Mouse (Mus musculus) forebrain, embryonic 10.5 days (tissue): Measurements from ENCODE around the gene Espl1. TPM values are rescaled to one million over a fixed set of nuclear protein-coding genes. Genes with fewer than 3 reads are reported as not detected.

ENCODE experiments used
- DNase-seq: peaks from one replicate; pipeline ENCODE4 v3.0.0-alpha.2; 2017; ENCODE audit warnings: low spot score; ENCODE audit errors: extremely low spot score
- H3K27ac ChIP-seq: fragments of 300-500 bp; sonication (generic); 2 replicates; pipeline ENCODE4 v1.5.1; 2016; ENCODE audit warnings: mild to moderate bottlenecking
- H3K27me3 ChIP-seq: fragments of 300-500 bp; sonication (generic); 2 replicates; pipeline ENCODE4 v1.6.1; 2016; ENCODE audit warnings: mild to moderate bottlenecking; ENCODE audit not compliant: poor library complexity, severe bottlenecking
- H3K36me3 ChIP-seq: fragments of 300-500 bp; sonication (generic); replicated peaks from 2 replicates; pipeline ENCODE4 v1.6.1; 2016; ENCODE audit warnings: mild to moderate bottlenecking, moderate library complexity
- H3K4me1 ChIP-seq: fragments of 300-500 bp; sonication (generic); 2 replicates; pipeline ENCODE4 v1.6.1; 2016
- H3K4me3 ChIP-seq: fragments of 300-500 bp; sonication (generic); 2 replicates; pipeline ENCODE4 v1.5.1; 2016; ENCODE audit warnings: mild to moderate bottlenecking, moderate library complexity
- H3K9me3 ChIP-seq: fragments of 300-500 bp; sonication (generic); 2 replicates; pipeline ENCODE4 v1.6.1; 2016; ENCODE audit warnings: mild to moderate bottlenecking, moderate library complexity
- WGBS: fragments of 180-500 bp; shearing (Covaris S2); methylation state at CpG from one replicate; pipeline ENCODE4 v1.1.7; 2016; 5-methylcytosine and 5-hydroxymethylcytosine counted together
- polyA plus RNA-seq: library from polyadenylated mRNA; unstranded; fragments of >200 nt; fragmentation: Nextera tagmentation; extraction: Ambion mirVana; gene quantifications from 2 replicates; pipeline ENCODE4 v1.2.1, GENCODE M21; 2016

The Espl1 gene
- polyA plus RNA-seq, 1 experiment from 2014 or later: 59.9 TPM

DNA sequence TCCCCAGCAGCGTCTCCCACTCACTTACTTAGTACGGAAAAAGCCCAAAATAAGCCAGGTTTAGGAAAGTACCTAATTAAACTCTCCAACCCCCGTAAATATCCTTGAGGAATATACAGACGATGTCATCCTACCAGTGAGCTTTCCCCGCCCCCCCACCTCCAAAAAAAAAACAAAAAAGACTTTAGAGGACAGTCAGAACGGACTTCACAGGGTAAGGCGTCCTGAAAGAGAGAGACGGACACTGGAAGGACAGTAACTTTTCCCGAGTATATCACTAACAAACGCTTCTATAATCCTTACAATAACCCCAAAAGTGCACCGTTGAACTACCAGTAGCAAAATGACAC lies 54.9 kb downstream of the Espl1 start:
- no peak for DNase-seq
- peak overlapping the region; percentile 92 for H3K27ac ChIP-seq
- no peaks in the 10 kb centered on the region for H3K9me3 ChIP-seq
- peak overlapping the region; percentile 91 for H3K4me3 ChIP-seq
- WGBS: 11% methylated on average over 11 of the region's 11 CpGs
- H3K27me3 ChIP-seq: peaks cover under 1% of the 10 kb centered on the region; the same call in 1 of the 2 replicates
- H3K4me1 ChIP-seq: peaks cover 31% of the 10 kb centered on the region
- H3K36me3 ChIP-seq: peaks cover 24% of the 10 kb centered on the region

DNA sequence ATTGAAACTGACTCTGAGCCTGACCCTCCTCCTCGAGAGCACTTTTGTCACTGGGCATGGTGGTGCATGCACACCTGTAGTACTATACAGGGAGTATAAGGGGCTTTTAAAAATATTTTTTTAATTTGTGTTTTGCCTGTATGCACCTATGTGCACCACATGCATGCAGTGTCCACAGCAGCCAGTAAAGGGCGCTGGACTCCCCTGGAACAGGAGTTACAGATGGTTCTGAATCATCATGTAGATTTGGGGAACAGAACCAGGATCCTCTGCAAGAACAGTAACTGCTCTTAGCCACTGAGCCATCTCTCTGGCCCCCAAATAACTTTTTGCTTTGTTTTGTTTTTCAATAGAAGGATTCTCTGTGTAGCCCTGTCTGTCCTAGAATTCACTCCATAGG lies 56.1 kb downstream of the Espl1 start:
- peaks cover 12% of the 10 kb centered on the region for H3K36me3 ChIP-seq
- H3K27ac ChIP-seq: no peak overlapping the region
- H3K27me3 ChIP-seq: peaks cover 13% of the 10 kb centered on the region
- WGBS: 51% methylated on average over 2 of the region's 2 CpGs
- H3K4me3 ChIP-seq: no peak overlapping the region
- H3K4me1 ChIP-seq: peaks cover 44% of the 10 kb centered on the region
- DNase-seq: no peak
- H3K9me3 ChIP-seq: no peaks in the 10 kb centered on the region

DNA sequence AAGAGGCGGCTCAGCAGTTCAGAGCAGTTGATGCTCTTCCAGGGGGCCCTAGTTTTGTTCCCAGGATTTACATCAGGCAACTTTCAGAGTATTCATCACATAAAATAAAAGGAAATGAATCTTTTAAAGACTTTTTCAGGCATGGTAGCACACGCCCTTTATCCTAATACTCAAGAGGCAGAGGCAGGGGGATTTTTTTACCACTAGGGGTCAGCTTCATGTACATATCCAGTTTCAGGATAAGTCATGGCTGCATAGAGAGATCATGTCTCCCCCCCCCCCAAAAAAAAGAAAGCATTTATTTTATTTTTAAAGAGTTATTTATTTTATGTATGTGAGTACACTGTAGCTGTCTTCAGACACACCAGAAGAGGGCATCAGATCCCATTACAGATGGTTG lies 57.9 kb downstream of the Espl1 start:
- peaks cover 32% of the 10 kb centered on the region for H3K27me3 ChIP-seq
- no peak overlapping the region for H3K27ac ChIP-seq
- 82% methylated on average over 2 of the region's 2 CpGs for WGBS
- peaks cover 62% of the 10 kb centered on the region for H3K4me1 ChIP-seq
- no peaks in the 10 kb centered on the region for H3K36me3 ChIP-seq
- H3K4me3 ChIP-seq: no peak overlapping the region
- DNase-seq: no peak
- no peaks in the 10 kb centered on the region for H3K9me3 ChIP-seq

DNA sequence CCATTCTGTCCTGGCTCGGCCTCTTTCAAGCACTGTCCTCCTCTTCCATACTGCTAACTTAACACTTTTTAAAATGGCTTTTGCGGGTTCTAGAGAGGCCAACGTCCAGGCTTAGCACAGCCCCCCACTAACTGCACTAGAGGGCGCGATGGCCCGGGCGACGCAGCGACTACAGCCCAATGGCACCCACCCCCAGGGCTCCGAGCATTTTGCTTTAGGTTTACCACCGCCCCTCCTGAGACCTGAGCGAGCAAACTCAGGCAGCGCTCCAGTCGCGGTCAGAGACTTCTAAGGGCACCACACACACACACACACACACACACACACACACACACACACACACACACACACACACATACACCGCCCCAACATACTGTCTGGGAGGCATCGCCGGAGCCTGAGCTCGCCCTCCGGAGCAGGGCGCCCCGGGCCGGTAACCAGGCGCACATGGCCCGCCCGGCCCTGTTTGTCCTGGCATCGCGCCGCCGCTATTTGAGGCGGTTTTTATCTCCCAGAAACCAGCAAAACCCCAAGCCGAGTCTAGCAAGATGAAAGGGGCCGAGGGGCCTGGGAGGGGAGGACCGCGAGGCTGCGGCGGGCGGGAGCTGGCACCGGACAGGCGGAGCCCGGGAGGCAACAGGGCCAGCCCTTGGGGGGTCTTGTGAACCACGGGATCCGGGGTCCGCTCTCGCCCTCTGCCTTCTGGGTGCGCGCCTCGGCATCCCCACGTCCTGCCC lies 59.2 kb downstream of the Espl1 start:
- DNase-seq: no peak
- Histone ChIP-seq H3K4me1 (peaks cover 59% of the 10 kb centered on the region), H3K36me3 (no peaks in the 10 kb centered on the region), H3K27me3 (peaks cover 45% of the 10 kb centered on the region), H3K9me3 (no peaks in the 10 kb centered on the region), H3K4me3 (peak overlapping the region; percentile 58), H3K27ac (peak overlapping the region; percentile 95)
- WGBS: 0% methylated on average over 48 of the region's 49 CpGs

DNA sequence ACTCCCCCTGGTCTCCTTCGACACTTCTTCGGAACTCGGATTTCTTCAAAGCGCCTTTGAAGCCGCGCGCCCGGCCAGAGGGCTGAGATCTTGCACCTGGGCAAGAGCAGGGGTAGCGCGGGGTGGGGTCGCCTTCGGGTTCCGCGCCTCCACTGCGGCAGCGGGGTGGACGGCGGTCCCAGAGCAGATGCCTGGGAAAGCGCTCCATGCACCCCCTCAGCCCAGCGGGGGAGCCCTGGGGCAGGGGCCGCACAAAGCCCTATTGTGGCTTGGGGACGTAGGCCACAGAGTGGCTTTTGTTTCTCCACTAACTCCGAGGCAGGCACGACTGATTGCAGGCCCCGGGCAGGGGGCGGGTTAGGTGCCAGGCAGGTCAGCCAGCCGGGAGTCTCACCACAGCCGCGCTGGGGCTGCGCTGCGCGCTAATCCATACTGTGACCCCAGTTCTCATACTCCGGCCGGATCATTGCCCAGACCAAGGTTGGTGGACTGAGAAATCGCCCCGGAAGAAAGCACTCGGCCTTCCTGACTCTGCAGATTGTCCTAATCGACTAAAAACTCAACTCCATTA lies 59.9 kb downstream of the Espl1 start:
- peak overlapping the region; percentile 58 for H3K4me3 ChIP-seq
- H3K27me3 ChIP-seq: peaks cover 46% of the 10 kb centered on the region
- H3K9me3 ChIP-seq: no peaks in the 10 kb centered on the region
- no peaks in the 10 kb centered on the region for H3K36me3 ChIP-seq
- peaks cover 57% of the 10 kb centered on the region for H3K4me1 ChIP-seq
- peak overlapping the region; percentile 95 for H3K27ac ChIP-seq
- DNase-seq: peak; percentile 85
- under 1% methylated on average over 38 of the region's 38 CpGs for WGBS

GRCm38 (mm10) chr15:102356501-102357325 lies 60.6 kb downstream of the Espl1 start:
- WGBS: 14% methylated on average over 16 of the region's 16 CpGs
- H3K9me3 ChIP-seq: no peaks in the 10 kb centered on the region
- peaks cover 46% of the 10 kb centered on the region for H3K27me3 ChIP-seq
- peak overlapping the region; percentile 58 for H3K4me3 ChIP-seq
- DNase-seq: no peak
- peak overlapping the region; percentile 95 for H3K27ac ChIP-seq
- peaks cover 52% of the 10 kb centered on the region for H3K4me1 ChIP-seq
- H3K36me3 ChIP-seq: no peaks in the 10 kb centered on the region

- H3K4me1 ChIP-seq: peaks cover 63% of the 10 kb centered on the region
Observed at GRCm38 (mm10) chr15:102358126-102358525, 62.1 kb downstream of the Espl1 start.

DNA sequence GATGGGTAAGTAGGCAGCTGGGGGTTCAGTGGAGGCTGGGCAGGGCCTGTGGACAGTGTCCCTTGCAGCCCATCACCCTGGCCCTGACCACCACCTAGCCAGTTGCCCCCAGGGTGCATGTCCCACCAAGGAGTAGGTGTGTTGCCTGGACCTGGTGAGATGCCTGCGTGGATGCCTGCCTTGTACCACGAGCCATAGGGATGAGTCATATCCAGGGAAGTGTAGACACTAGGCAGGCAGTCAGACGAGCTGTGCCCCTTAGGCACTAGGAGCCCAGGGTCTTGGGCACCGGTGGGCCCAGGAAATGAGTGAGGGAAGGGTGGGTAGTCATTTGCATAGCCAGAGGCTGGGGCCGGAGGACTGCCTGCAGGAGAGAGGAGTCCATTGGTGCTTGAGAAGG lies 62.8 kb downstream of the Espl1 start:
- Histone ChIP-seq H3K4me1 (peaks cover 63% of the 10 kb centered on the region), H3K4me3 (peak overlapping the region; percentile 44), H3K36me3 (no peaks in the 10 kb centered on the region), H3K9me3 (no peaks in the 10 kb centered on the region), H3K27ac (peak overlapping the region; percentile 70), H3K27me3 (peaks cover 67% of the 10 kb centered on the region)
- 26% methylated on average over 5 of the region's 5 CpGs for WGBS
- DNase-seq: no peak

More at GRCm38 (mm10) chr15:102358126-102358525, 62.1 kb downstream of the Espl1 start:
- Histone ChIP-seq H3K4me3 (peak overlapping the region; percentile 44), H3K27me3 (peaks cover 60% of the 10 kb centered on the region), H3K27ac (peak overlapping the region; percentile 70), H3K9me3 (no peaks in the 10 kb centered on the region), H3K36me3 (no peaks in the 10 kb centered on the region)
- WGBS: 2% methylated on average over 25 of the region's 25 CpGs
- no peak for DNase-seq

DNA sequence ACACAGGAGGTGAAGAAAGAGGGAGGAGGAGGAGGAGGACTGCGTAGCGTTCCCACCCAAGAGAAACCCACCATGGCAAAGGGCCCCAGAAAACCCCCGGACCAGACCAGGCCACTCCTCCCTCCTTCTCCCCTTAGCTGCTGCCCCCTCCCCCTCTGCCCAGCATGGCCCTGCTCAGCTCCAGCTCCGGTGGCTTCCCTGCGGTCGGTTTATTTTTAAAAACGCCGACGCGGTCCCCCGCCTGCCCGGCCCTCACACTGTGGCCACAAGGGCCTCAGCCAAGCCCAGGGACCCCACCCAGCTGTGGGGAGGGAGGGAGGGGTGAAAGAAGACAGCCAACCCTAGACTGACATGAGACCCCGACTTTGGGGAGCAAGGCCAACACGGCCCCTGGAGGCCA lies 66.6 kb downstream of the Espl1 start:
- 12% methylated on average over 14 of the region's 14 CpGs for whole genome bisulfite sequencing
- Histone ChIP-seq H3K4me3 (peak overlapping the region; percentile 34), H3K27me3 (peaks cover 87% of the 10 kb centered on the region), H3K9me3 (no peaks in the 10 kb centered on the region), H3K4me1 (peaks cover 52% of the 10 kb centered on the region), H3K36me3 (no peaks in the 10 kb centered on the region), H3K27ac (peak overlapping the region; percentile 81)
- DNase-seq: no peak

DNA sequence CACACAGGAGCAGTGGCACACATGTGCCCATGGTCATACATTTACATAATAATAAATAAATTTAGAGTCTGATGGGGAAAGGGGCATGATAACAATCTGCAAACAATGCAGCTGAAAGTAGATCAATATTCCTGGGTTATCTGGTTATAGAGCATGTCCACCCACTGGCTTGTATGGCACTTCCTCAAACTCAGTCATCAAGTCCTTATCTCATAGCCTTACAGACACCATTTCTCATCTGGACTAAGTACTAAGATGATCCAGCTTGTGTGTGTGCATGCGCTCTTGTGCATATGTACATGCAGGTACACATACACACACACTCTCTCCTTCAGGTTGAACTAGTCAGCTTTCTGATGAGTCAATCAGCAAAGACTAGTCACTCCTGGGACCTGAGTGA lies 68.6 kb downstream of the Espl1 start:
- Histone ChIP-seq H3K4me1 (peaks cover 32% of the 10 kb centered on the region), H3K27ac (no peak overlapping the region), H3K9me3 (no peaks in the 10 kb centered on the region), H3K4me3 (no peak overlapping the region), H3K36me3 (no peaks in the 10 kb centered on the region), H3K27me3 (peaks cover 82% of the 10 kb centered on the region)
- WGBS: 94% methylated on average over 1 of the region's 1 CpGs
- no peak for DNase-seq

GRCm38 (mm10) chr15:102366238-102366637 lies 70.2 kb downstream of the Espl1 start:
- no peak for DNase-seq
- WGBS: 4% methylated on average over 7 of the region's 7 CpGs
- Histone ChIP-seq H3K27me3 (peaks cover 90% of the 10 kb centered on the region), H3K4me1 (peaks cover 47% of the 10 kb centered on the region), H3K36me3 (no peaks in the 10 kb centered on the region), H3K9me3 (no peaks in the 10 kb centered on the region), H3K27ac (peak overlapping the region; percentile 68; the same call in 1 of the 2 replicates), H3K4me3 (peak overlapping the region; percentile 45)

DNA sequence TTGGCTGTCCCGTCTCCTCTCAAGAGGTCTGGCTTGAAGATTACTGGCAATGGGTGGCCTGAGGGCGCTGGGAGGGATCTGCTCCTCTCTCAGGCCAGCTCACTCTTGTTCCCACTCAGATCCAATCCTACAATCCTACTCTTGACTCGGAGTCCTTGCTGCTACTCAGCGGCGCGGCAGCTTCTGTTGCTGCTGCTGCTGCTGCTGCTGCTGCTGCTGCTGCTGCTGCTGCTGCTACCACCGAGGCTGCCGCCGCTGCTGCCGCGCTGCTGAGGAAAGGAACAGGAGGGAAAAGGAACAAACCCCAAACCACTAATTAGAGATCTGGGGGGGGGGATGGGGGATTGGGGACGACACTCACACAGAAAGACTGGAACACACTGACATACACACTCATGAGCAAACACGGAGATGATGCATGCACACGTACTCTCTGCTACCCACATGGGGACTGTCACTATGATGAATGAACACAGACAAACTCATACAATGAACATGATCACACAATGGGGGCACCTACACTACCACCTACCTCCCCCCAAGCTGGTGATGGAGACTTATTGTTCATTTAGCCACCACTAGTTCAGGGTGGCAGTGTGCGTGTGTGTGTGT lies 70.8 kb downstream of the Espl1 start, which contains the start of gene Sp7:
Sp7 (minus strand) TSS at position 450 of the 612 bp plus-strand sequence.
- H3K27ac ChIP-seq: peak within 1 kb of the TSS; percentile 68
- H3K4me3 ChIP-seq: peak within 1 kb of the TSS; percentile 45
- H3K4me1 ChIP-seq: peaks cover 47% of the 10 kb centered on the region
- DNase-seq: peak; percentile 30
- 9% methylated on average over 15 of the region's 15 CpGs for WGBS
- no peaks in the 10 kb centered on the region for H3K9me3 ChIP-seq
- no peaks in the 10 kb centered on the region for H3K36me3 ChIP-seq
- peaks cover 95% of the 10 kb centered on the region for H3K27me3 ChIP-seq
